Mouse (Mus musculus) embryonic facial prominence, embryonic 11.5 days (tissue): ENCODE measurements around the gene Sphk2. TPM values are rescaled to one million over a fixed set of nuclear protein-coding genes. Genes with fewer than 3 reads are reported as not detected.
A peak's percentile ranks its signal among the peaks of the same experiment; 100 is the strongest.

Experiments
- ATAC-seq: fragments of 200-750 bp; cut with Nextera tagmentation; replicated peaks from 2 replicates; pipeline ENCODE4 v1.8.0; 2017; ENCODE audit warnings: low read depth; ENCODE audit not compliant: insufficient number of reproducible peaks, low FRiP score, low TSS enrichment
- DNase-seq: peaks from one replicate; pipeline ENCODE4 v3.0.0-alpha.2; 2015; ENCODE audit warnings: low spot score
- H3K27ac ChIP-seq: fragments of 300-500 bp; sonication (generic); replicated peaks from 2 replicates; pipeline ENCODE4 v1.5.1; 2014; ENCODE audit warnings: mild to moderate bottlenecking, low read depth, low read length, control low read depth
- H3K27me3 ChIP-seq: fragments of 300-500 bp; sonication (generic); 2 replicates; pipeline ENCODE4 v1.6.1; 2014; ENCODE audit warnings: mild to moderate bottlenecking, low read length, moderate library complexity, mixed read lengths; ENCODE audit not compliant: control insufficient read depth, insufficient read depth
- H3K36me3 ChIP-seq: fragments of 300-500 bp; sonication (generic); replicated peaks from 2 replicates; pipeline ENCODE4 v1.6.1; 2014; ENCODE audit warnings: low read depth, mild to moderate bottlenecking, low read length, moderate library complexity, mixed read lengths; ENCODE audit not compliant: control insufficient read depth, insufficient read depth
- H3K4me1 ChIP-seq: fragments of 300-500 bp; sonication (generic); 2 replicates; pipeline ENCODE4 v1.6.1; 2014; ENCODE audit warnings: low read length, mixed read lengths; ENCODE audit not compliant: control insufficient read depth, insufficient read depth
- H3K4me2 ChIP-seq: fragments of 300-500 bp; sonication (generic); 2 replicates; pipeline ENCODE4 v1.6.1; 2014; ENCODE audit warnings: low read depth, mild to moderate bottlenecking, control low read depth, low read length, moderate library complexity
- H3K4me3 ChIP-seq: fragments of 300-500 bp; sonication (generic); 2 replicates; pipeline ENCODE4 v1.5.1; 2014; ENCODE audit warnings: low read depth, low read length, control low read depth
- H3K9ac ChIP-seq: fragments of 300-500 bp; sonication (generic); replicated peaks from 2 replicates; pipeline ENCODE4 v1.6.1; 2014; ENCODE audit warnings: mild to moderate bottlenecking, control low read depth, low read length
- H3K9me3 ChIP-seq: fragments of 300-500 bp; sonication (generic); replicated peaks from 2 replicates; pipeline ENCODE4 v1.6.1; 2016; ENCODE audit warnings: mild to moderate bottlenecking, low read length, inconsistent platforms, mixed read lengths; ENCODE audit not compliant: control insufficient read depth
- WGBS: fragments of 180-500 bp; shearing (Covaris S2); extraction: QIAGEN DNeasy Blood & Tissue Kit; methylation state at CpG from one replicate; pipeline ENCODE4 v1.1.7; 2014; 5-methylcytosine and 5-hydroxymethylcytosine counted together
- polyA plus RNA-seq: library from polyadenylated mRNA; unstranded; fragments of >200 nt; fragmentation: Nextera tagmentation; extraction: Ambion mirVana; gene quantifications from 2 replicates; pipeline ENCODE4 v1.2.1, GENCODE M21; 2014

Gene Sphk2
- polyA plus RNA-seq, 1 experiment from 2014 or later, result 14.9 TPM

DNA sequence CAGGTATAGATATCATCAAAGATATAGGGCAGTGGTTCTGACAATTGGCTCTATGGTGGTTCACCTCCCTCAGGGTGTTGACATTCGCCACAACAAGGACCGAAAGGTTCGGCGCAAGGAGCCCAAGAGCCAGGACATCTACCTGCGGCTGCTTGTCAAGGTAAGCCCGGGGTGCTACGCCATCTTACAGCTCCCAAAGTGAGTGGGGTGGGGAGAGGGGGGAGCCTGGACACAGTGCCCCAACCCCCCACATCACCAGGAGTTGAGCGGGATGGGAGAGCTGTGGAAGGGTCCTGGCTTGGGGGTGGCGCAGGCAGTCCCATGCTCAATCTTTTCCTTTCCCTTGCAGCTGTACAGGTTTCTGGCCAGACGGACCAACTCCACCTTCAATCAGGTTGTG lies 1.4 kb upstream of the Sphk2 start:
- Histone ChIP-seq H3K4me3 (peak overlapping the region; percentile 87), H3K4me1 (peaks cover 7% of the 10 kb centered on the region), H3K4me2 (peak overlapping the region; percentile 64), H3K9me3 (no peaks in the 10 kb centered on the region), H3K27me3 (no peaks in the 10 kb centered on the region), H3K36me3 (peaks cover 24% of the 10 kb centered on the region), H3K27ac (no peak overlapping the region), H3K9ac (peak overlapping the region; percentile 95)
- ATAC-seq (no peak), DNase-seq (no peak)
- 79% methylated on average over 10 of the region's 10 CpGs for WGBS

DNA sequence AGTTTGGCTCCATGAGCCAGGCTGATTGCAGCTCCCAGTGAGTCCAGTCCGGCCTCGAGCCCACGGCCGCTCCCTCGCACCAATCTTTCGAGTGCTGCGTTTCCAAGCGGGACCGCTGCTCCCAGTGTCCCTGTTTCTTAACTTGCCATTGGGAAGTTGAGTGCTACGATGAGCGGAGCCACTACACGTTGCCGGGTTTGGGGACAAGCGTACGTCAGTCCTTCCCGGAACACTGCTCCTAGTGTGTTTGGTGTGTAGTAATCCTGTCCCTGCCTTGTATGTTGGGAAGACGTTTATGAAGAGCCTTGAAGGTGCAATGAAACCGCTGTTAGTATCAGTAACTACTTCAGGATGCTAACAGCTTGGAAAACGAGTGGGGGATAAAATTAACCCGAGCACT lies 529 bp upstream of the Sphk2 start:
- Histone ChIP-seq H3K4me3 (peak overlapping the region; percentile 87), H3K27me3 (no peaks in the 10 kb centered on the region), H3K4me1 (peaks cover 10% of the 10 kb centered on the region), H3K9ac (peak overlapping the region; percentile 95), H3K4me2 (peak overlapping the region; percentile 64), H3K27ac (peak overlapping the region; percentile 70), H3K9me3 (no peaks in the 10 kb centered on the region), H3K36me3 (peaks cover 19% of the 10 kb centered on the region)
- under 1% methylated on average over 20 of the region's 20 CpGs for WGBS
- no peak for ATAC-seq
- DNase-seq, result no peak

DNA sequence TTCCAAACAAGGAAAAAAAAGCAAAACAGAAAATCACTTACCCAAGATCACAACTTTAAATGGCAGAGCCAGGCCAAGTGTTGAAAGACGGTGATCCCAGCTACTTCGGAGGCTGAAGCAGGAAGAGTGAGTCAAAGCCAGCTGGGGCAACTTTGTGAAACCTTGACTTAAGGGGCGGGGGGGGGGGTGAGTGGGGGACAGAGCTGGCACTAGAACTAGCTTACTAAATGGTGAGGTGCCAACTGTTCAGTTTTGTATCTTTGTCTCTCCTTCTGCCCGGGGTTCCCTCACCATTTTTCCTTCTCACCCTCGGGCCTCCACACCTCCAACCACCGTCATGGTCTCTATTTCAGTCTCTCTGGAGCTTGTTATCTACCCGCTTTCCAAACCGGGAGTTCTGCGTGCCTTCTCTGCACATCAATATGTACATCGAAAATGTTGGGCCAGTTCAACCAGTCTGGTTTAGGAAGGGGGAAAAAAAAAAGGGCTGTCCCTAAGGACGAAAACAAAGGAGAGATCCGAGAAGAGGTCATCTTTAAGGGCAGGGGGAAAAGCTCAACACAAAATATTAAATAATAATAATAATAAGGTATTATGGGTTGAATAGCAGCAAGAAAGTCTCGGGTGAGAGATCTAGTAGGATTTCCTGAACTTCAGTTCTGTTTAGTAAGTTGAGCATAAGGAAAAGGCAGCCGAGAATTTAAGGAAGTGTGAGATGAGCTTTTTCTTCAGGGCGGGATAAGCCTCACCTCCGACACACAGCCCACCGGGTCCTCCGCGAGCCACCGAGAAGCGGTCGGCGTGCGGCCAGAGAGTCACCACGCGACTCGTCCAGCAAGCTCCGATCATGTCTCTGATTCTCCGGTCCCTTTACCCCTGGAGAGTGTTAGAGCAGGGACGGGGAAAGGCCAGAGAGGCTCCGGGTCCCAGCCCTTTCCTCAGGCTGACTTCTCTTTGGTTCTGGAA lies 567 bp downstream of the Sphk2 start:
- Histone ChIP-seq H3K27ac (peak overlapping the region; percentile 48; the same call in 1 of the 2 replicates), H3K4me2 (peak overlapping the region; percentile 71), H3K9ac (peak overlapping the region; percentile 78), H3K4me3 (peak overlapping the region; percentile 87), H3K9me3 (no peaks in the 10 kb centered on the region), H3K27me3 (no peaks in the 10 kb centered on the region), H3K4me1 (peaks cover 10% of the 10 kb centered on the region), H3K36me3 (peaks cover 21% of the 10 kb centered on the region)
- DNase-seq (no peak), ATAC-seq (peak; percentile 19)
- WGBS, result 12% methylated on average over 31 of the region's 31 CpGs

DNA sequence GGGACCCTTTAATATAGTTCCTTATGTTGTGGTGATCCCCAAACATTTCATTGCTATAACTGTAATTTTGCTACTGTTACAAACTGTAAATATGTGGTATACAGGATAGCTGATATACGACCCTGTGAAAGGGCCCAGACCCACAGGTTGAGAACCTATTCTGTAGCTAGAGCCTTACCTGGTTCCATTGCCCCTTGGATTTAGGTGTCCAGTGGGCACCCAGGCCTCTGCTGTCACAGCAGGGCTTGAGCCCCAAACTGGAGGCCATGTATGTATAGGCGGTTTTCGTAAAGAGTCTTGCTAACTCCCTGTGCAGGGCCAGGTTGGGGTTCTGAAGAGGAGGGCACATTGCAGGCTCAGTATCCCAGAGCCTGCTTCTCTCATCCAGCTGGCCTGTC lies 1.3 kb downstream of the Sphk2 start:
- H3K27me3 ChIP-seq, result no peaks in the 10 kb centered on the region
- no peak for ATAC-seq
- H3K9me3 ChIP-seq, result no peaks in the 10 kb centered on the region
- WGBS, result 81% methylated on average over 3 of the region's 3 CpGs
- no peak overlapping the region for H3K27ac ChIP-seq
- H3K4me3 ChIP-seq, result peak overlapping the region; percentile 87
- H3K9ac ChIP-seq, result no peak overlapping the region; the same call in 1 of the 2 replicates
- peaks cover 10% of the 10 kb centered on the region for H3K4me1 ChIP-seq
- H3K36me3 ChIP-seq, result peaks cover 24% of the 10 kb centered on the region
- DNase-seq, result no peak
- H3K4me2 ChIP-seq, result peak overlapping the region; percentile 71

DNA sequence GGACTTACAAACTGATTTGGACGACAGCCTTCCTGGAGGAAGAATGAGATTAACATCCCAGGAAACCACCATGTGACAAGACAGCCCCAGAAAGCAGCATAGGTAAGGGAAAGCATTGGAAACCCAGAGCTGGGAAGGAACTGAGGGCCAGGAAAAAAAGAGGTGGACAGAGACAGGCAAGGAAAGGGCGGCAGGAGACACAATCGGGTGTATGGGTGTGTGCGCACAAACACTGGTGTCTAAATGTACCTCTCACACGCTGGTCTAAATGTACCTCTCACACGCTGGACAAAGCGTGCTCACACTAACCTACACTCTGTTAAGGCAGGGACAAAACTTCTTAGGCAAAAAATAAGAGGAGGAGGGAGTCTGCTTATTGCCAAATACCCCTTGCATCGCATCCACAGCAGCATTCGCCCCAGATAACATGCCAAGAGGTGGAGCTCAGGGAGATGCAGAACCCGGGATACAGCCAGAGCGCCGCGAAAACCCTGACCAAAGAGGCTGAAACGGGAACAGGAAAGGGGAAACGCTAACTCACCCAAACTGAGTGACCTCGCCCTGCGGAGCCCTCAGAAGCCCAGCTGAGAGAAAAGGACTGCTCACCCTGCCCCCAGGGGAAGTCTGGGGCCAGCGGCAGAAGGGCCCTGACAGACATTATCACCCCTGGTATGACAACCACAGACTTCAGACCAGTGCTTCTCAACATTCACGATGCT lies 1.9 kb downstream of the Sphk2 start:
- H3K36me3 ChIP-seq, result peaks cover 21% of the 10 kb centered on the region
- no peak overlapping the region for H3K4me3 ChIP-seq
- WGBS, result 85% methylated on average over 19 of the region's 19 CpGs
- H3K9me3 ChIP-seq, result no peaks in the 10 kb centered on the region
- H3K4me2 ChIP-seq, result peak overlapping the region; percentile 19
- no peak for DNase-seq
- no peaks in the 10 kb centered on the region for H3K27me3 ChIP-seq
- H3K27ac ChIP-seq, result no peak overlapping the region
- no peak for ATAC-seq
- H3K4me1 ChIP-seq, result peaks cover 10% of the 10 kb centered on the region
- peak overlapping the region; percentile 5 for H3K9ac ChIP-seq

DNA sequence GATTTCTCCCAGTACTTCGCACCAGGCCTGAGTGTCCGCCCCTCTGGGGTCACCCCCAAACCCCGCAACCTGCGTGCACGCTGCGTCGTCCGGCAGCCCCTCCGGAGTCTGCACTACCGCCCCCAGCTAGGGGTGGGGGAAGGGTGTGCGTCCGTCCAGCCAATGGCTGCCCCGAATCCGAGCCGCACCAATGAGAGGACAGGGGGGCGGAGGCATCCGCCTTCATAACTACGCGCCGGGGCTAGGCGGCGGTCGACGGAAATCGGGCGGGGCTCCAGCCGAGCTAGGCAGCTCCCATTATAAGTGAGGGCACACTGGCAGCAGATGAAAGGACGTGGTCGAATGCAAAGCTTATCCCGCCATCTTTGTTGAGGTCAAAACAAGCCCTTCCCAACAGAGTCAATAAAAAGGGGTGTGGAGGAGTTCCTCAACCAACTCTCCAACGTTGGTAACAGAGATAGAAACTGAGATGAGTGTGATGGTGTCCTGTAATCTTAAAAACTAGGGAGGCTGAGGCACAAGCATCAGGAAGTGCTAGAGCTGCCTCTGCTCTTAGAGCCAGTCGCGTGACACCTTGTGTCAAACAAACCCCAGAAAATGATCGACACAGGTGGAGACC lies 2.6 kb downstream of the Sphk2 start, which contains the start of gene Rpl18:
Gene Rpl18, plus strand, starts transcription at position 368 of the 619 bp plus-strand sequence.
- peak; percentile 98 for DNase-seq
- peaks cover 17% of the 10 kb centered on the region for H3K36me3 ChIP-seq
- WGBS, result 8% methylated on average over 34 of the region's 34 CpGs
- peaks cover 10% of the 10 kb centered on the region for H3K4me1 ChIP-seq
- peak within 1 kb of the TSS; percentile 67 for H3K4me3 ChIP-seq
- H3K9ac ChIP-seq, result peak within 1 kb of the TSS; percentile 65
- H3K27me3 ChIP-seq, result no peaks in the 10 kb centered on the region
- H3K4me2 ChIP-seq, result peak within 1 kb of the TSS; percentile 85
- no peaks in the 10 kb centered on the region for H3K9me3 ChIP-seq
- H3K27ac ChIP-seq, result no peak within 1 kb of the TSS
- ATAC-seq, result peak; percentile 86

DNA sequence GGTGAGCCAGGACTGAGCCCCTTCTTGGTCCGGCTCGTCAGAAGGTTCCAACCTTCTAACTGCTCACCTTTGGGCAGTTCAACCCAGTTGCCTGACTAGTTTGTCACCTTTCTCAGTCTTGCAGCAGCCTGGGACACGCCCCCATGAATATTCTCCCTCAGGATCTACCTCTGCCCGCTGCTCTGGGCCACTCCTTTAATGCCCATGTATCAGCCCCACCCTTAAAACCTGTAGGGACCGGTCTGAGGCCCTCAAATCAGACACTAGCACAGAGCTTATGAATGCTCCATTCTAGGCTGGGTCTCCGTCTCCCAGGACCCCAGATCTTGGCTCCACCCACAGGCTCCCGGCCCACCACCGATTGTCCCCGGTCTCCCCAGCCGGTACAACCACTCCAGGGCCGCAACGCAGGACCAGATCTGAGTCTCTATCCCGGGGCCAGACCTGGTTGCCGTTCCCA lies 3.1 kb downstream of the Sphk2 start:
- Histone ChIP-seq H3K9me3 (no peaks in the 10 kb centered on the region), H3K27me3 (no peaks in the 10 kb centered on the region), H3K9ac (peak overlapping the region; percentile 65), H3K27ac (no peak overlapping the region), H3K4me2 (peak overlapping the region; percentile 85), H3K4me1 (peaks cover 10% of the 10 kb centered on the region), H3K4me3 (peak overlapping the region; percentile 67), H3K36me3 (peaks cover 13% of the 10 kb centered on the region)
- 8% methylated on average over 14 of the region's 14 CpGs for WGBS
- no peak for DNase-seq
- no peak; the same call in none of the 2 replicates for ATAC-seq
